ENCODE assay signal across 42 mouse cellular contexts in genomic region chr5:116084231-116084630, GRCm38 (mm10). TPM values are rescaled to one million over a fixed set of nuclear protein-coding genes. Genes with fewer than 3 reads are reported as not detected.
"Had no signal": no experiment of that assay in that cellular context is flagged by ENCODE, and none has a peak within 500 bp of the region (broad histone marks: within the 10 kb centered on the region; RNA-seq: fewer than 3 reads in every experiment).

No protein-coding gene starts in this region.

- H3K27ac ChIP-seq: limb, embryonic 10.5 days; limb, embryonic 12.5 days; limb, embryonic 13.5 days; limb, embryonic 15.5 days; liver, embryonic 12.5 days; liver, embryonic 13.5 days; liver, embryonic 14.5 days; liver, embryonic 15.5 days; lung, embryonic 15.5 days; macrophage; midbrain, embryonic 10.5 days; midbrain, embryonic 12.5 days; midbrain, embryonic 13.5 days; midbrain, embryonic 15.5 days had no signal

- DNase-seq: left cerebral cortex, postnatal 4 days; liver; liver, embryonic 13.5 days; liver, postnatal 0 days; lung, adult 18-20 months; lung, adult 2 months; lung, embryonic 14.5 days; lung, postnatal 10 days; lung, postnatal 14 days; lung, postnatal 36 days; lung, postnatal 4 days; midbrain, embryonic 14.5 days had no signal

- H3K36me3 ChIP-seq: limb, embryonic 10.5 days; limb, embryonic 12.5 days; limb, embryonic 13.5 days; limb, embryonic 15.5 days; liver, embryonic 12.5 days; liver, embryonic 13.5 days; liver, embryonic 15.5 days; lung, embryonic 15.5 days; midbrain, embryonic 10.5 days; midbrain, embryonic 12.5 days; midbrain, embryonic 13.5 days; midbrain, embryonic 15.5 days had no signal

- H3K4me3 ChIP-seq: limb, embryonic 10.5 days; limb, embryonic 12.5 days; limb, embryonic 13.5 days; limb, embryonic 15.5 days; liver, embryonic 12.5 days; liver, embryonic 13.5 days; liver, embryonic 15.5 days; lung, embryonic 15.5 days; megakaryocyte, embryonic 14.5 days; midbrain, embryonic 10.5 days; midbrain, embryonic 12.5 days; midbrain, embryonic 13.5 days; midbrain, embryonic 15.5 days; myocyte had no signal

- H3K9me3 ChIP-seq: limb, embryonic 10.5 days; limb, embryonic 13.5 days; limb, embryonic 15.5 days; liver, embryonic 12.5 days; liver, embryonic 13.5 days; liver, embryonic 15.5 days; lung, embryonic 15.5 days; midbrain, embryonic 10.5 days; midbrain, embryonic 12.5 days; midbrain, embryonic 13.5 days; midbrain, embryonic 15.5 days had no signal

- H3K9ac ChIP-seq: limb, embryonic 12.5 days; limb, embryonic 13.5 days; limb, embryonic 15.5 days; liver, embryonic 12.5 days; liver, embryonic 13.5 days; liver, embryonic 14.5 days; liver, embryonic 15.5 days; liver, postnatal 0 days; lung, embryonic 14.5 days; lung, embryonic 15.5 days; midbrain, embryonic 12.5 days; midbrain, embryonic 13.5 days; midbrain, embryonic 15.5 days had no signal

- H3K4me1 ChIP-seq: limb, embryonic 12.5 days; limb, embryonic 13.5 days; liver, embryonic 12.5 days; liver, embryonic 13.5 days; liver, embryonic 15.5 days; lung, embryonic 15.5 days; megakaryocyte, embryonic 14.5 days had no signal

RNA-seq across cellular contexts. Expression of gene Tmem233, which starts 1.2 kb away (rescaled TPM):
- total RNA-seq: left cerebral cortex, postnatal 10 days; left cerebral cortex, postnatal 14 days; left cerebral cortex, postnatal 25 days; left cerebral cortex, postnatal 36 days; left cerebral cortex, postnatal 4 days; liver, adult 2 months; megakaryocyte progenitor cell, adult 5-6 weeks; megakaryocyte, adult 5-6 weeks; megakaryocyte-erythroid progenitor cell, adult 5-6 weeks; midbrain, postnatal 0 days; monocyte, adult 5-6 weeks had no signal
- polyA plus RNA-seq: limb, embryonic 10.5 days; limb, embryonic 11.5 days; limb, embryonic 12.5 days; limb, embryonic 13.5 days; liver, adult 2 months; liver, embryonic 11.5 days; liver, embryonic 12.5 days; liver, embryonic 13.5 days; liver, embryonic 14.5 days; liver, embryonic 15.5 days; liver, embryonic 16.5 days; liver, postnatal 0 days; macrophage; midbrain, embryonic 10.5 days; midbrain, embryonic 11.5 days; midbrain, embryonic 12.5 days; midbrain, embryonic 13.5 days; midbrain, embryonic 14.5 days; midbrain, embryonic 15.5 days; midbrain, embryonic 16.5 days; midbrain, postnatal 0 days had no signal
